8 mouse cellular contexts compared by ENCODE assay signal in genomic region chr17:24559146-24559545, GRCm38 (mm10). TPM values are rescaled to one million over a fixed set of nuclear protein-coding genes. Genes with fewer than 3 reads are reported as not detected.
A peak's percentile ranks its signal among the peaks of the same experiment; 100 is the strongest.
DNase-seq lines count a peak whose midpoint lies in the region; ATAC-seq lines count a peak whose summit lies in the region.
"Had no signal": no experiment of that assay in that cellular context is flagged by ENCODE, and none has a peak within 500 bp of the region (broad histone marks: within the 10 kb centered on the region; RNA-seq: fewer than 3 reads in every experiment).

No protein-coding gene starts in this region.

- H3K9me3 ChIP-seq in forebrain, embryonic 14.5 days (replicated peaks; ENCODE audit: control insufficient read depth, low read length), result no peaks in the 10 kb centered on the region
- no peaks in the 10 kb centered on the region for H3K9me3 ChIP-seq in liver, embryonic 12.5 days (replicated peaks)

- peak overlapping the region; percentile 50 for H3K27ac ChIP-seq in forebrain, embryonic 14.5 days (ENCODE audit: low read depth, low read length)
- peak overlapping the region; percentile 57 for H3K27ac ChIP-seq in liver, embryonic 12.5 days

- DNase-seq in forebrain, embryonic 14.5 days (ENCODE audit: low spot score), result peak; percentile 7
- peak; percentile 60 to 71 for DNase-seq in heart, postnatal 36 days
- DNase-seq in skeletal muscle tissue, adult 2 months (ENCODE audit: low read depth, low spot score), result peak; percentile 47
- no peak for DNase-seq in adipocyte (ENCODE audit: low spot score)
- no peak for DNase-seq in spleen, postnatal 10 days (ENCODE audit: low spot score in 2 of 2)

- no peak overlapping the region for H3K9ac ChIP-seq in forebrain, embryonic 14.5 days (ENCODE audit: low read length)
- 0 out of 2 replicates have a peak overlapping the region, but pooled peaks have one; percentile 18 for H3K9ac ChIP-seq in liver, embryonic 12.5 days

- intact Hi-C loops in heart, postnatal 36 days (cut with DNase I), result no loop called here

- WGBS in forebrain, embryonic 14.5 days, result 34% methylated on average over 3 of the region's 3 CpGs
- WGBS in liver, embryonic 12.5 days (ENCODE audit: insufficient replicate concordance), result 62% methylated on average over 3 of the region's 3 CpGs

- H3K27me3 ChIP-seq in forebrain, embryonic 14.5 days (replicated peaks; ENCODE audit: control insufficient read depth, insufficient read depth, low read length), result no peaks in the 10 kb centered on the region
- no peaks in the 10 kb centered on the region for H3K27me3 ChIP-seq in liver, embryonic 12.5 days (replicated peaks)

- ATAC-seq in common myeloid progenitor, adult 5-6 weeks (replicated peaks; ENCODE audit: low read depth, poor library complexity, severe bottlenecking), result peak; percentile 75
- peak; percentile 50 for ATAC-seq in forebrain, embryonic 14.5 days
- peak; percentile 32; the same call in 1 of the 2 replicates for ATAC-seq in liver, embryonic 12.5 days

- no peaks in the 10 kb centered on the region for H3K36me3 ChIP-seq in forebrain, embryonic 14.5 days (ENCODE audit: control insufficient read depth, insufficient read depth, low read length)
- no peaks in the 10 kb centered on the region for H3K36me3 ChIP-seq in liver, embryonic 12.5 days

- H3K4me2 ChIP-seq in forebrain, embryonic 14.5 days (ENCODE audit: low read length), result 0 out of 2 replicates have a peak overlapping the region, but pooled peaks have one; percentile 19
- no peak overlapping the region for H3K4me2 ChIP-seq in liver, embryonic 12.5 days

- H3K4me3 ChIP-seq in forebrain, embryonic 14.5 days (ENCODE audit: low read depth, low read length), result no peak overlapping the region
- no peak overlapping the region for H3K4me3 ChIP-seq in liver, embryonic 12.5 days

- H3K4me1 ChIP-seq in forebrain, embryonic 14.5 days (ENCODE audit: control insufficient read depth, insufficient read depth, low read length), result peaks cover 19% of the 10 kb centered on the region
- peaks cover 38% of the 10 kb centered on the region for H3K4me1 ChIP-seq in liver, embryonic 12.5 days

RNA-seq across cellular contexts. Expression of gene Pkd1, which starts 9.5 kb away (rescaled TPM):
- 8.3 and 37.4 TPM in 2 replicates for total RNA-seq in common myeloid progenitor, adult 5-6 weeks (2017)
- polyA plus RNA-seq in forebrain, embryonic 14.5 days (2014; fragmentation: Nextera tagmentation; extraction: Ambion mirVana), result 12.9 and 16.7 TPM in 2 replicates
- total RNA-seq in heart, postnatal 36 days (2021), result 10 to 100 TPM; 45.4 to 45.6 TPM
- 6.0 and 6.5 TPM in 2 replicates for polyA plus RNA-seq in liver, embryonic 12.5 days (2016; fragmentation: Nextera tagmentation; extraction: Ambion mirVana)

RNA-seq across cellular contexts. Expression of gene Rab26, which starts 25.1 kb away (rescaled TPM):
- 0.05 TPM in 1 of 2 replicates, not detected in the other for total RNA-seq in common myeloid progenitor, adult 5-6 weeks (2017)
- 4.0 TPM in 2 replicates for polyA plus RNA-seq in forebrain, embryonic 14.5 days (2014; fragmentation: Nextera tagmentation; extraction: Ambion mirVana)
- total RNA-seq in heart, postnatal 36 days (2021), result not detected
- polyA plus RNA-seq in liver, embryonic 12.5 days (2016; fragmentation: Nextera tagmentation; extraction: Ambion mirVana), result 1.3 and 1.9 TPM in 2 replicates
- total RNA-seq: neutrophil, adult 5-6 weeks had no signal

RNA-seq across cellular contexts. Expression of gene Traf7, which starts 31.4 kb away (rescaled TPM):
- 59.3 and 60.5 TPM in 2 replicates for total RNA-seq in common myeloid progenitor, adult 5-6 weeks (2017)
- 80.1 and 96.6 TPM in 2 replicates for polyA plus RNA-seq in forebrain, embryonic 14.5 days (2014; fragmentation: Nextera tagmentation; extraction: Ambion mirVana)
- total RNA-seq in heart, postnatal 36 days (2021), result 10 to 100 TPM; 45.7 to 51.6 TPM
- 52.2 and 55.4 TPM in 2 replicates for polyA plus RNA-seq in liver, embryonic 12.5 days (2016; fragmentation: Nextera tagmentation; extraction: Ambion mirVana)

Comparison
In these comparisons a context has a peak if more than half of its experiments do, and no peak if none do; other contexts are left out.
1. DNase-seq: peak in forebrain, embryonic 14.5 days (single experiment), heart, postnatal 36 days (2 of 2) and skeletal muscle tissue, adult 2 months (single experiment); none in adipocyte (single experiment) and spleen, postnatal 10 days (0 of 2).
2. Peak in every context shown above with its lines, with median percentiles within 50 percentile points of each other: ATAC-seq.